In the genomic region with DNA sequence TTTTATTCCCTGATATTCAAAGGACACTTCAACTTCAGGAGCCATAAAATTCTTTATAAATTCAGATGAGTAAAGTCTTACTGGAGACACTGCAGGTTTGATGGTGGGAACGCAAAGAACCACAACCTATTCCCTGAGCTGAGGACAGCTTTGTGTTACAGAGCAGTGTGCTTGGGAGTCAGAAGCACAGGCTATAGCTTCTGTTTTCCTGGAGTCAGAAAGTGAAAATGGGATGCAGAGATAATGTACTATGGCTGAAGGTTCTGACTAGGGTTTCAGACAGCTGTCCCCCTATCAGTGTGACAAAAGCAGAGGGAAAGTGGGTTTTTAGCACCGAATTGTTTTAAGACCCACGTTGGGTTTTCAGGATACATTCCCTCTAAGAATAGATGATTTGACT, we compare ENCODE assay signal across 23 mouse cellular contexts.
DNase-seq lines count a peak whose midpoint lies in the region; ATAC-seq lines count a peak whose summit lies in the region.
"Had no signal": no experiment of that assay in that cellular context is flagged by ENCODE, and none has a peak within 500 bp of the region (broad histone marks: within the 10 kb centered on the region; RNA-seq: fewer than 3 reads in every experiment).

No protein-coding gene starts in this region.

- no peak overlapping the region for H3K4me2 ChIP-seq in forebrain, embryonic 13.5 days
- no peak overlapping the region for H3K4me2 ChIP-seq in forebrain, embryonic 14.5 days (ENCODE audit: low read length)
- H3K4me2 ChIP-seq in forebrain, embryonic 16.5 days (ENCODE audit: low read length): no peak overlapping the region
- no peak overlapping the region for H3K4me2 ChIP-seq in forebrain, embryonic 12.5 days
- no peak overlapping the region for H3K4me2 ChIP-seq in midbrain, embryonic 14.5 days (ENCODE audit: low read length)
- no peak overlapping the region for H3K4me2 ChIP-seq in midbrain, embryonic 11.5 days
- H3K4me2 ChIP-seq in midbrain, embryonic 16.5 days (ENCODE audit: low read length): no peak overlapping the region
- H3K4me2 ChIP-seq in midbrain, embryonic 13.5 days (replicated peaks): no peak overlapping the region
- H3K4me2 ChIP-seq: embryonic facial prominence, embryonic 12.5 days had no signal

- no peak overlapping the region for H3K9ac ChIP-seq in forebrain, embryonic 13.5 days
- H3K9ac ChIP-seq in forebrain, embryonic 14.5 days (ENCODE audit: low read length): no peak overlapping the region
- H3K9ac ChIP-seq in forebrain, embryonic 16.5 days (replicated peaks; ENCODE audit: low read depth, low read length): no peak overlapping the region
- no peak overlapping the region for H3K9ac ChIP-seq in forebrain, embryonic 12.5 days
- H3K9ac ChIP-seq in midbrain, embryonic 14.5 days (replicated peaks; ENCODE audit: low read length): no peak overlapping the region
- no peak overlapping the region for H3K9ac ChIP-seq in midbrain, embryonic 11.5 days (ENCODE audit: low read length)
- H3K9ac ChIP-seq in midbrain, embryonic 16.5 days (ENCODE audit: low read depth, low read length): no peak overlapping the region
- H3K9ac ChIP-seq in midbrain, embryonic 13.5 days (replicated peaks): no peak overlapping the region
- H3K9ac ChIP-seq: embryonic facial prominence, embryonic 12.5 days had no signal

- H3K36me3 ChIP-seq in forebrain, embryonic 13.5 days (ENCODE audit: poor library complexity, severe bottlenecking): no peaks in the 10 kb centered on the region
- H3K36me3 ChIP-seq in forebrain, embryonic 14.5 days (ENCODE audit: control insufficient read depth, insufficient read depth, low read length): no peaks in the 10 kb centered on the region
- H3K36me3 ChIP-seq in forebrain, embryonic 16.5 days (ENCODE audit: control insufficient read depth, insufficient read depth): no peaks in the 10 kb centered on the region
- no peaks in the 10 kb centered on the region for H3K36me3 ChIP-seq in forebrain, embryonic 12.5 days (replicated peaks)
- H3K36me3 ChIP-seq in midbrain, embryonic 14.5 days (ENCODE audit: control insufficient read depth, insufficient read depth, low read length): no peaks in the 10 kb centered on the region
- no peaks in the 10 kb centered on the region for H3K36me3 ChIP-seq in midbrain, embryonic 11.5 days (ENCODE audit: control insufficient read depth, insufficient read depth, low read length)
- no peaks in the 10 kb centered on the region for H3K36me3 ChIP-seq in midbrain, embryonic 16.5 days (ENCODE audit: control insufficient read depth, insufficient read depth, low read length)
- no peaks in the 10 kb centered on the region for H3K36me3 ChIP-seq in midbrain, embryonic 13.5 days
- H3K36me3 ChIP-seq: embryonic facial prominence, embryonic 10.5 days; embryonic facial prominence, embryonic 12.5 days; G1E had no signal

- DNase-seq in forebrain, embryonic 14.5 days (ENCODE audit: low spot score): no peak
- DNase-seq in midbrain, embryonic 14.5 days: no peak
- DNase-seq in midbrain, embryonic 11.5 days (ENCODE audit: low spot score, missing footprints): no peak
- DNase-seq: adrenal gland, adult 8-10 months; adrenal gland, postnatal 14 days; adrenal gland, postnatal 36 days; B cell, adult 2 months; cerebellum, adult 11-12 months; cerebellum, adult 2 months; cerebellum, adult 9-10 months; cerebellum, postnatal 10 days; cerebellum, postnatal 25 days had no signal

- no peak overlapping the region for H3K27ac ChIP-seq in forebrain, embryonic 13.5 days
- H3K27ac ChIP-seq in forebrain, embryonic 14.5 days (ENCODE audit: low read depth, low read length): no peak overlapping the region
- H3K27ac ChIP-seq in forebrain, embryonic 16.5 days (ENCODE audit: low read length): 0 out of 2 replicates have a peak overlapping the region, but pooled peaks have one; percentile 10
- H3K27ac ChIP-seq in forebrain, embryonic 12.5 days: no peak overlapping the region
- H3K27ac ChIP-seq in midbrain, embryonic 14.5 days (replicated peaks; ENCODE audit: low read depth, low read length): 0 out of 2 replicates have a peak overlapping the region, but pooled peaks have one; percentile 32
- H3K27ac ChIP-seq in midbrain, embryonic 11.5 days (ENCODE audit: low read depth, low read length): no peak overlapping the region
- H3K27ac ChIP-seq in midbrain, embryonic 16.5 days (ENCODE audit: low read length): 0 out of 2 replicates have a peak overlapping the region, but pooled peaks have one; percentile 18
- no peak overlapping the region for H3K27ac ChIP-seq in midbrain, embryonic 13.5 days
- H3K27ac ChIP-seq: embryonic facial prominence, embryonic 10.5 days; embryonic facial prominence, embryonic 12.5 days had no signal

- 0 out of 2 replicates have a peak, but pooled peaks have one; percentile 38 for ATAC-seq in forebrain, embryonic 13.5 days
- no peak for ATAC-seq in forebrain, embryonic 14.5 days
- peak; percentile 54; the same call in 1 of the 2 replicates for ATAC-seq in forebrain, embryonic 16.5 days
- ATAC-seq in forebrain, embryonic 12.5 days (ENCODE audit: low FRiP score): no peak
- ATAC-seq in midbrain, embryonic 14.5 days (ENCODE audit: low FRiP score, low TSS enrichment): no peak
- ATAC-seq in midbrain, embryonic 11.5 days (ENCODE audit: low FRiP score): no peak
- no peak for ATAC-seq in midbrain, embryonic 16.5 days
- no peak for ATAC-seq in midbrain, embryonic 13.5 days
- ATAC-seq: activated CD4-positive, CD25-positive, alpha-beta regulatory T cell, adult 4 months; CD4-positive, CD25-positive, alpha-beta regulatory T cell, adult 4 months; Patski had no signal

- no peaks in the 10 kb centered on the region for H3K9me3 ChIP-seq in forebrain, embryonic 13.5 days (replicated peaks)
- no peaks in the 10 kb centered on the region for H3K9me3 ChIP-seq in forebrain, embryonic 14.5 days (replicated peaks; ENCODE audit: control insufficient read depth, low read length)
- H3K9me3 ChIP-seq in forebrain, embryonic 16.5 days (ENCODE audit: control insufficient read depth, low read length): no peaks in the 10 kb centered on the region
- no peaks in the 10 kb centered on the region for H3K9me3 ChIP-seq in forebrain, embryonic 12.5 days
- H3K9me3 ChIP-seq in midbrain, embryonic 14.5 days (ENCODE audit: control insufficient read depth, low read length): no peaks in the 10 kb centered on the region
- no peaks in the 10 kb centered on the region for H3K9me3 ChIP-seq in midbrain, embryonic 11.5 days (ENCODE audit: control insufficient read depth, low read length)
- H3K9me3 ChIP-seq in midbrain, embryonic 16.5 days (replicated peaks; ENCODE audit: control insufficient read depth, low read length, poor library complexity, severe bottlenecking): no peaks in the 10 kb centered on the region
- H3K9me3 ChIP-seq in midbrain, embryonic 13.5 days: no peaks in the 10 kb centered on the region
- H3K9me3 ChIP-seq: embryonic facial prominence, embryonic 10.5 days; embryonic facial prominence, embryonic 12.5 days had no signal

- no peaks in the 10 kb centered on the region for H3K27me3 ChIP-seq in forebrain, embryonic 13.5 days
- H3K27me3 ChIP-seq in forebrain, embryonic 14.5 days (replicated peaks; ENCODE audit: control insufficient read depth, insufficient read depth, low read length): no peaks in the 10 kb centered on the region
- no peaks in the 10 kb centered on the region for H3K27me3 ChIP-seq in forebrain, embryonic 16.5 days (replicated peaks; ENCODE audit: control insufficient read depth, insufficient read depth, low read length)
- H3K27me3 ChIP-seq in forebrain, embryonic 12.5 days: no peaks in the 10 kb centered on the region
- H3K27me3 ChIP-seq in midbrain, embryonic 14.5 days (ENCODE audit: control insufficient read depth, insufficient read depth, low read length): no peaks in the 10 kb centered on the region
- no peaks in the 10 kb centered on the region for H3K27me3 ChIP-seq in midbrain, embryonic 11.5 days (ENCODE audit: control insufficient read depth, insufficient read depth, low read length)
- H3K27me3 ChIP-seq in midbrain, embryonic 16.5 days (ENCODE audit: control insufficient read depth, insufficient read depth, low read depth, low read length): no peaks in the 10 kb centered on the region
- no peaks in the 10 kb centered on the region for H3K27me3 ChIP-seq in midbrain, embryonic 13.5 days
- H3K27me3 ChIP-seq: embryonic facial prominence, embryonic 12.5 days; Patski had no signal

- 70% methylated on average over 3 of the region's 3 CpGs for whole genome bisulfite sequencing in forebrain, embryonic 13.5 days
- WGBS in forebrain, embryonic 14.5 days: 73% methylated on average over 3 of the region's 3 CpGs
- 54% methylated on average over 3 of the region's 3 CpGs for WGBS in forebrain, embryonic 16.5 days
- WGBS in forebrain, embryonic 12.5 days: 61% methylated on average over 3 of the region's 3 CpGs
- WGBS in midbrain, embryonic 14.5 days: 53% methylated on average over 3 of the region's 3 CpGs
- WGBS in midbrain, embryonic 11.5 days: 76% methylated on average over 3 of the region's 3 CpGs
- WGBS in midbrain, embryonic 16.5 days: 44% methylated on average over 3 of the region's 3 CpGs
- WGBS in midbrain, embryonic 13.5 days: 61% methylated on average over 3 of the region's 3 CpGs

- H3K4me1 ChIP-seq in forebrain, embryonic 13.5 days: no peaks in the 10 kb centered on the region
- no peaks in the 10 kb centered on the region for H3K4me1 ChIP-seq in forebrain, embryonic 14.5 days (ENCODE audit: control insufficient read depth, insufficient read depth, low read length)
- peaks cover 6% of the 10 kb centered on the region for H3K4me1 ChIP-seq in forebrain, embryonic 16.5 days (replicated peaks; ENCODE audit: control insufficient read depth, insufficient read depth, low read length)
- H3K4me1 ChIP-seq in forebrain, embryonic 12.5 days: no peaks in the 10 kb centered on the region
- peaks cover 3% of the 10 kb centered on the region; the same call in 1 of the 2 replicates for H3K4me1 ChIP-seq in midbrain, embryonic 14.5 days (ENCODE audit: control insufficient read depth, insufficient read depth, low read length)
- no peaks in the 10 kb centered on the region for H3K4me1 ChIP-seq in midbrain, embryonic 11.5 days (ENCODE audit: control insufficient read depth, insufficient read depth, low read length)
- H3K4me1 ChIP-seq in midbrain, embryonic 16.5 days (ENCODE audit: control insufficient read depth, insufficient read depth, low read length): peaks cover 7% of the 10 kb centered on the region
- H3K4me1 ChIP-seq in midbrain, embryonic 13.5 days (replicated peaks): peaks cover 5% of the 10 kb centered on the region
- H3K4me1 ChIP-seq: embryonic facial prominence, embryonic 10.5 days; embryonic facial prominence, embryonic 12.5 days had no signal

- H3K4me3 ChIP-seq in forebrain, embryonic 13.5 days: no peak overlapping the region
- no peak overlapping the region for H3K4me3 ChIP-seq in forebrain, embryonic 14.5 days (ENCODE audit: low read depth, low read length)
- H3K4me3 ChIP-seq in forebrain, embryonic 16.5 days (replicated peaks; ENCODE audit: low read length): no peak overlapping the region
- no peak overlapping the region for H3K4me3 ChIP-seq in forebrain, embryonic 12.5 days (replicated peaks)
- H3K4me3 ChIP-seq in midbrain, embryonic 14.5 days (replicated peaks; ENCODE audit: low read depth, low read length): no peak overlapping the region
- H3K4me3 ChIP-seq in midbrain, embryonic 11.5 days (ENCODE audit: low read depth, low read length): no peak overlapping the region
- no peak overlapping the region for H3K4me3 ChIP-seq in midbrain, embryonic 16.5 days (ENCODE audit: low read depth, low read length)
- no peak overlapping the region for H3K4me3 ChIP-seq in midbrain, embryonic 13.5 days (replicated peaks)
- H3K4me3 ChIP-seq: embryonic facial prominence, embryonic 10.5 days; embryonic facial prominence, embryonic 12.5 days had no signal

Comparison
In these comparisons a context has a peak if more than half of its experiments do, and no peak if none do; other contexts are left out.
1. ATAC-seq: peak in forebrain, embryonic 13.5 days (single experiment) and forebrain, embryonic 16.5 days (single experiment); none in forebrain, embryonic 14.5 days (single experiment), forebrain, embryonic 12.5 days (single experiment), midbrain, embryonic 14.5 days (single experiment), midbrain, embryonic 11.5 days (single experiment), midbrain, embryonic 16.5 days (single experiment) and midbrain, embryonic 13.5 days (single experiment).
2. H3K27ac ChIP-seq: peak in forebrain, embryonic 16.5 days (single experiment), midbrain, embryonic 14.5 days (single experiment) and midbrain, embryonic 16.5 days (single experiment); none in forebrain, embryonic 13.5 days (single experiment), forebrain, embryonic 14.5 days (single experiment), forebrain, embryonic 12.5 days (single experiment), midbrain, embryonic 11.5 days (single experiment) and midbrain, embryonic 13.5 days (single experiment).